Mouse (Mus musculus) bone marrow, adult 2 months (tissue): Measurements from ENCODE around the gene Dct. TPM values are rescaled to one million over a fixed set of nuclear protein-coding genes. Genes with fewer than 3 reads are reported as not detected.

Experiments used
- H3K27ac ChIP-seq: fragments of 200-500 bp; 2 replicates; pipeline ENCODE4 v1.5.1; 2012; ENCODE audit warnings: low read depth, mild to moderate bottlenecking, control low read depth, inconsistent platforms, low read length; ENCODE audit not compliant: control insufficient read depth, poor library complexity, insufficient read depth
- H3K4me1 ChIP-seq: fragments of 200-500 bp; 2 replicates; pipeline ENCODE4 v1.6.1; 2011; ENCODE audit warnings: low read length; ENCODE audit not compliant: control insufficient read depth, insufficient read depth
- H3K4me3 ChIP-seq: fragments of 200-500 bp; replicated peaks from 2 replicates; pipeline ENCODE3; 2011; ENCODE audit warnings: mild to moderate bottlenecking, low read depth, low read length, control low read depth; ENCODE audit not compliant: control insufficient read depth
- CTCF ChIP-seq: fragments of 200-500 bp; IDR thresholded peaks from 2 replicates; pipeline ENCODE4 v1.5.1; 2011; ENCODE audit warnings: low read length, control low read depth; ENCODE audit not compliant: control insufficient read depth, insufficient read depth
- POLR2A ChIP-seq: fragments of 200-500 bp; IDR thresholded peaks from 2 replicates; pipeline ENCODE4 v1.6.1; 2011; ENCODE audit warnings: low read depth, mild to moderate bottlenecking, control low read depth, low read length, borderline replicate concordance; ENCODE audit not compliant: control insufficient read depth
- WGBS: fragments of 180-500 bp; shearing (Covaris S2); methylation state at CpG from one replicate; pipeline ENCODE4 v1.1.7; 2018; 5-methylcytosine and 5-hydroxymethylcytosine counted together
- polyA plus RNA-seq: library from polyadenylated mRNA; stranded (reverse); fragments of >200 nt; gene quantifications from 2 replicates; pipeline ENCODE4 v1.2.4, GENCODE M21; 2011; ENCODE audit warnings: low replicate concordance; ENCODE audit not compliant: missing spikeins, insufficient read depth, insufficient read length

The Dct gene
- polyA plus RNA-seq, 1 experiment = 0.72 TPM

DNA sequence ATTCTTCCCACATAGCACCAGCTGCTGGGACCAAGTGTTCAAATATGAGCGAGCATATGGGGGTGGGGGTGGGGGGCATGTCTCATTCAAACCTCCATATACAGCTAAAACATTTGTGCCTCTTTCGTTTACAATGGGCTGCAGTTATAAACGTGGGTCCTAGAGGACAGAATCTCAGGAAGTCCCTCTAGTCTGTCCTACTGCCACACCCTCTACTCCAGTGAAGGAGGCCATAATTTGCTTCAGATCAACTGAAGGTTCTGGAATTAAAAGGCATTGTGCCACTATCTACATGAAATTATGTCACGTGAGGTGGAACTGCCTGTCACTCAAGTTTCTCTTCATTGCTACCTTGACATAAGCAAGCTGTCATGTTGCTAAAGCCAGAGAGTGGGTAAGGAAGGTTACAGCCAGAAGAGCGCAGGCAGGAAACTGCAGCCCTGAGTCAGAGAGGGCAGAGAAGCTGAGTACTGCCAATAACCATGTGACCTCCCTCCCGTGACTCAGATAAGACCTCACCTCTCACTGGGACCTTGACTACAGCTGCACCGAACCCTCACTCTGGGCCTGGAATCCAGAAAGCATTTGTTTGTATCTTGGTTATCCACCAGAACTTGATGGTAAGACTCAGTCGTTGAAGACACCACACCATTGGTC, 59.3 kb downstream of the Dct start:
- no peak for TF ChIP-seq CTCF
- TF ChIP-seq POLR2A = no peak
- Histone ChIP-seq H3K4me1 (no peaks in the 10 kb centered on the region), H3K27ac (no peak overlapping the region), H3K4me3 (no peak overlapping the region)
- 62% methylated on average over 8 of the region's 8 CpGs for WGBS

DNA sequence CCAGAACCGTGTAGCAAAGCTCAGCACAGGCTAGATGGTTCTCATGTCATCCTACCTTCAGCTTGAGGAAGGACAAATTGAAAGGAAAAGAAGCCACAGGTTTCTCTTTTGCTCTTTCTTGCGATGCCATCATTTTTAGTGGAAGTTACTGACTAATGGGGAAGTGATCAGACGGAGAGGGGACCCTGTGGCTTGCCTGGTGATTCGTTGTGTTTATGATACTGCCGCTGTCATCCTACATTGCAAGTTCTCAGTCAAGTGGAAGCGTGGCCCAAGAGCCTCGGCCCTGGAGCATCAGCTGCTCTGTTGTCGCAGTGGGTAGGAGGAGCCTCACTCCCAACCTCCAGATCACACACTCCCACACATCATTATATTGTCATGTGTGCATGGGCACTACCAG, 61.8 kb downstream of the Dct start:
- H3K4me3 ChIP-seq = no peak overlapping the region
- TF ChIP-seq CTCF = no peak
- no peak for TF ChIP-seq POLR2A
- 32% methylated on average over 8 of the region's 8 CpGs for WGBS
- H3K4me1 ChIP-seq = no peaks in the 10 kb centered on the region
- H3K27ac ChIP-seq = no peak overlapping the region

DNA sequence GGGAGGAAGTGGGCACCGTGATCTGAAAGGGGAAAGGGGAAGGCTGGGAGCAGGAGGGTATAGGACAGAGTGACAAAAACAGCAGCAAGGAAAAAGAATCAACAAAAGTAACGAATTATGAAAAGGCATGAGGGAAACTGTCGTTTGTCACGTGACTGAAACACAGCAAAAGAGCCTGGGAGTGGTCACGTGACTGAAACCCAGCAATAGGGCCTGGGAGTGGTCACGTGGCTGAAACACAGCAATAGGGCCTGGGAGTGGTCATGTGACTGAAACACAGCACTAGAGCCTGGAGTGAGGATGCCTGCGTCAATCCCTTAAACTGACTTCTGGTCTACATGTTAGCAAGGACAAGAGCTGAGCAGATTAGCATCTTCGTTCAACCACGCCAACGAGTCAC, 63.6 kb downstream of the Dct start:
- TF ChIP-seq POLR2A (no peak), CTCF (no peak)
- Histone ChIP-seq H3K4me1 (no peaks in the 10 kb centered on the region), H3K4me3 (no peak overlapping the region), H3K27ac (no peak overlapping the region)
- WGBS = 79% methylated on average over 10 of the region's 10 CpGs

DNA sequence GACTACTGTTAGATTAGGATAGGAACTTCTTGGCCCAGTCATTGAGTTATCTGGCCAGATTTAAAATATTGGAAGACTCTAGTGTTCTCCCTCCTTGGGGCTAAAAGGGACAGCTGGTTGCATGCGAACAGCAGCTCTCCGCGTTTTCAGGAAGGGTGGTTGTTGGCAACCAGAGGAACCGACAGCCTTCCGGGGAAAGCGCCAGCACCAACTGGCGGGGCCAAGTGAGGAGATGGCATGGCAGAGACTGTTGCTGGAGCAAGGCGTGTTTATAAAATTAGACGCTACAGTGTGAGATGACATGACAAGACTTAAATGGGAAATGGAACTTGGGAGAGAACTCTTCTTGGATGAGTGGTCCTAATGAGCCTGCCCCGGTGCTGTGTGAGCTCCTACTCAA, 70.5 kb downstream of the Dct start:
- TF ChIP-seq CTCF (no peak), POLR2A (no peak)
- H3K27ac ChIP-seq = no peak overlapping the region
- no peak overlapping the region for H3K4me3 ChIP-seq
- 90% methylated on average over 10 of the region's 10 CpGs for WGBS
- H3K4me1 ChIP-seq = no peaks in the 10 kb centered on the region

DNA sequence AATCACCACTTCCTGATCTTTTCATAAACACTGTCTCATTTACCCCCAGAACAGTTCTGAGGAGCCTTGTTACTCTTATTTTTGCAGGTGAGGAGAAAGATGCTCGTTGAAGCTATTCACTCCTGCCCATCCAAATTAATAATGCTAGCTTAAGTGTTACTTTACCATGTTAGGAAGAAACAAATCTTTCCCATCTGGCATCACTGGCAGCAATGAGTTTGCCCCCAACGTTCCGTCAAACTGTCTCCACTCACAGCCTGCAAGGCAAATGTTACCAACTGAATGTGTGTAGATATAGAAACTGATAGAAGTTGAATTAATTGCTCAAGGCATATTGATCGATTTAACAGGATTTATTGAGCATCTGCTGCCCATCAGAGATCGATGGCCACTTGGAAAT, 79.5 kb downstream of the Dct start:
- TF ChIP-seq CTCF (no peak), POLR2A (no peak)
- Histone ChIP-seq H3K27ac (no peak overlapping the region), H3K4me3 (no peak overlapping the region), H3K4me1 (no peaks in the 10 kb centered on the region)
- WGBS = 81% methylated on average over 5 of the region's 5 CpGs

Other genes with a start within 250 kb of the Dct start
- gene Tgds, start 80.5 kb upstream of the Dct start, polyA plus RNA-seq = 6.7 and 7.2 TPM in 2 replicates
- gene Gpr180, start 84.9 kb upstream of the Dct start, polyA plus RNA-seq = 4.0 TPM in 2 replicates
- 0.52 TPM in 1 of 2 replicates, not detected in the other for gene Sox21, start 184.8 kb upstream of the Dct start, polyA plus RNA-seq
- not detected in 2 replicates for gene Gm9376, start 214.7 kb upstream of the Dct start, polyA plus RNA-seq